Mouse (Mus musculus) heart, embryonic 16.5 days (tissue): ENCODE results near the gene Rala. TPM values are rescaled to one million over a fixed set of nuclear protein-coding genes. Genes with fewer than 3 reads are reported as not detected.

Experiments
- ATAC-seq: fragments of 200-750 bp; cut with Nextera tagmentation; replicated peaks from 2 replicates; pipeline ENCODE4 v1.8.0; 2017; ENCODE audit warnings: moderate number of reproducible peaks; ENCODE audit not compliant: insufficient read depth, low FRiP score; ENCODE audit errors: extremely low read depth
- H3K27ac ChIP-seq: fragments of 300-500 bp; sonication (generic); 2 replicates; pipeline ENCODE4 v1.5.1; 2014; ENCODE audit warnings: mild to moderate bottlenecking, low read length, control low read depth, moderate library complexity
- H3K27me3 ChIP-seq: fragments of 300-500 bp; sonication (generic); 2 replicates; pipeline ENCODE4 v1.6.1; 2014; ENCODE audit warnings: low read length, mixed read lengths; ENCODE audit not compliant: control insufficient read depth, insufficient read depth
- H3K36me3 ChIP-seq: fragments of 300-500 bp; sonication (generic); 2 replicates; pipeline ENCODE4 v1.6.1; 2014; ENCODE audit not compliant: control insufficient read depth, insufficient read depth
- H3K4me1 ChIP-seq: fragments of 300-500 bp; sonication (generic); 2 replicates; pipeline ENCODE4 v1.6.1; 2014; ENCODE audit warnings: low read length, mixed read lengths; ENCODE audit not compliant: control insufficient read depth, insufficient read depth
- H3K4me2 ChIP-seq: fragments of 300-500 bp; sonication (generic); 2 replicates; pipeline ENCODE4 v1.6.1; 2014; ENCODE audit warnings: low read depth, mild to moderate bottlenecking, control low read depth, low read length
- H3K4me3 ChIP-seq: fragments of 300-500 bp; sonication (generic); 2 replicates; pipeline ENCODE4 v1.5.1; 2014; ENCODE audit warnings: mild to moderate bottlenecking, control low read depth, low read length
- H3K9ac ChIP-seq: fragments of 300-500 bp; sonication (generic); 2 replicates; pipeline ENCODE4 v1.6.1; 2014; ENCODE audit warnings: low read length, control low read depth
- H3K9me3 ChIP-seq: fragments of 300-500 bp; sonication (generic); replicated peaks from 2 replicates; pipeline ENCODE4 v1.6.1; 2016; ENCODE audit warnings: low read length; ENCODE audit not compliant: control insufficient read depth
- WGBS: fragments of 180-500 bp; shearing (Covaris S2); extraction: QIAGEN DNeasy Blood & Tissue Kit; methylation state at CpG from one replicate; pipeline ENCODE4 v1.1.7; 2014; 5-methylcytosine and 5-hydroxymethylcytosine counted together
- polyA plus RNA-seq: library from polyadenylated mRNA; unstranded; fragments of >200 nt; fragmentation: Nextera tagmentation; extraction: Ambion mirVana; gene quantifications from 2 replicates; pipeline ENCODE4 v1.2.1, GENCODE M21; 2015

Rala gene
- polyA plus RNA-seq, 1 experiment from 2014 or later: 86.0 TPM

DNA sequence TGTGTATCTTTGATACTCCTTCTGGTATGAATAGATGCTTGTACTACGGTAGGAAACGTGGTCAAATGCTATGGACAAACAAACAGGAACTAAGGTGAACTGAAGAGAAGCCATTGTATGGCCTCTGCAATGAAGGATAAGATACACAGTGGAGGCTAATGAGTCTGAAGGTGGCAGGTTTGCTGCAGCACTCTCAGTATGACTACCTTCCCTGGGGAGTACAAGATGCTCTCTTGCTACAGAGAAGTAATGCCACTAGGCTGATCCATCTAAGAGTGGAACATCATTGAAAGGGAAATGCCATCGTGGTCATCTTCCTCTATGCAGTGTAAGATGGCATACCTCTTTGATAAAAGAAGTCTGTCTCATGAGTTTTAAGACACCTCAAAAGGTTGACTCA is 111.1 kb downstream of the Rala start:
- H3K9me3 ChIP-seq: no peaks in the 10 kb centered on the region
- H3K36me3 ChIP-seq: no peaks in the 10 kb centered on the region
- H3K27me3 ChIP-seq: no peaks in the 10 kb centered on the region
- no peak overlapping the region for H3K9ac ChIP-seq
- H3K4me2 ChIP-seq: no peak overlapping the region
- WGBS: 71% methylated on average over 3 of the region's 3 CpGs
- H3K4me1 ChIP-seq: peaks cover under 1% of the 10 kb centered on the region
- no peak overlapping the region for H3K4me3 ChIP-seq
- no peak overlapping the region for H3K27ac ChIP-seq
- ATAC-seq: no peak

Other genes starting within 250 kb of the Rala start
- 28.8 and 29.5 TPM in 2 replicates for gene Mplkip, start 249.0 kb downstream of the Rala start, polyA plus RNA-seq
- 6.4 and 6.8 TPM in 2 replicates for gene Sugct, start 248.7 kb downstream of the Rala start, polyA plus RNA-seq
- gene Cdk13, start 139.1 kb downstream of the Rala start, polyA plus RNA-seq: 10.0 and 10.9 TPM in 2 replicates
- 71.6 and 72.4 TPM in 2 replicates for gene Yae1d1, start 49.1 kb upstream of the Rala start, polyA plus RNA-seq